Mouse (Mus musculus): ENCODE measurements around the gene Mmp28. TPM values are rescaled to one million over a fixed set of nuclear protein-coding genes. Genes with fewer than 3 reads are reported as not detected.

Mmp28 gene
- polyA plus RNA-seq, 1 experiment: 4.7 TPM

GRCm38 (mm10) chr11:83437377-83437776 lies 25.5 kb downstream of the Mmp28 start, which contains the start of gene 1700020L24Rik:
1700020L24Rik (plus strand) TSS chr11:83437677.
- H3K4me1 ChIP-seq (ENCODE audit: control insufficient read depth, insufficient read depth, low read length): no peaks in the 10 kb centered on the region
- TF ChIP-seq CTCF (IDR thresholded peaks at IDR 0.05; ENCODE audit: borderline replicate concordance, insufficient read depth, low read length) (no peak), POLR2A (IDR thresholded peaks at IDR 0.05; ENCODE audit: low read depth, low read length) (no peak)

DNA sequence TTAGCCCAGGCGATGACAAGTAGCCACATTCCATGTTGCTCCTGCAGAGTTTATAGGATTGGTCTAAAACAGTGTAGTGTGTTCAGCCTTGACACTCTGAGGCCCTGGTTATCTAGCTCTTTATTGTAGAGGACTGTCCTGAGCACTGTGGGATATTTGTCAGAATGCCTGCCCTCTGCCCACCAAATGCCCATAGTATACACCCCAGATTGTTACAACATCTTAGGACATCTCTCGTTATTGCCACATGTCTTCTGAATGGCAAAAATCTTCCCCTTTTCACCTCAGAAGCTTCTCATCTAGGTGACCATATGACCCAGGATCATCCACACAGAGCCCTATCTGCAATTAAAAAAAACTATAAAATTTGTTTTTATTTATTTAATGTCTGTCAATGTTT lies 30.3 kb downstream of the Mmp28 start:
- TF ChIP-seq POLR2A (IDR thresholded peaks at IDR 0.05; ENCODE audit: low read depth, low read length) (no peak), CTCF (IDR thresholded peaks at IDR 0.05; ENCODE audit: borderline replicate concordance, insufficient read depth, low read length) (no peak)
- no peaks in the 10 kb centered on the region for H3K4me1 ChIP-seq (ENCODE audit: control insufficient read depth, insufficient read depth, low read length)
- H3K4me3 ChIP-seq (ENCODE audit: insufficient read depth, low read length): no peak overlapping the region
- no peak overlapping the region for H3K27ac ChIP-seq (ENCODE audit: insufficient read depth, low read length)

More at GRCm38 (mm10) chr11:83437377-83437776, 25.5 kb downstream of the Mmp28 start, which contains the start of gene 1700020L24Rik:
- Histone ChIP-seq H3K4me3 (ENCODE audit: insufficient read depth, low read length) (no peak within 1 kb of the TSS), H3K27ac (ENCODE audit: insufficient read depth, low read length) (no peak within 1 kb of the TSS)

- H3K27ac ChIP-seq (ENCODE audit: insufficient read depth, low read length): no peak within 1 kb of the TSS
- TF ChIP-seq CTCF (IDR thresholded peaks at IDR 0.05; ENCODE audit: borderline replicate concordance, insufficient read depth, low read length) (no peak), POLR2A (IDR thresholded peaks at IDR 0.05; ENCODE audit: low read depth, low read length) (no peak)
- H3K4me3 ChIP-seq (ENCODE audit: insufficient read depth, low read length): no peak within 1 kb of the TSS
- no peaks in the 10 kb centered on the region for H3K4me1 ChIP-seq (ENCODE audit: control insufficient read depth, insufficient read depth, low read length)
Measured at GRCm38 (mm10) chr11:83429355-83429754, 33.5 kb downstream of the Mmp28 start, which contains the start of gene Gas2l2. Gas2l2 (minus strand) TSS chr11:83429455.

- Histone ChIP-seq H3K4me3 (ENCODE audit: insufficient read depth, low read length) (no peak overlapping the region), H3K4me1 (ENCODE audit: control insufficient read depth, insufficient read depth, low read length) (no peaks in the 10 kb centered on the region), H3K27ac (ENCODE audit: insufficient read depth, low read length) (no peak overlapping the region)
- no peak for TF ChIP-seq POLR2A (IDR thresholded peaks at IDR 0.05; ENCODE audit: low read depth, low read length)
- TF ChIP-seq CTCF (IDR thresholded peaks at IDR 0.05; ENCODE audit: borderline replicate concordance, insufficient read depth, low read length): no peak
Measured at GRCm38 (mm10) chr11:83426964-83427363, 35.9 kb downstream of the Mmp28 start.

GRCm38 (mm10) chr11:83424681-83425080 lies 38.2 kb downstream of the Mmp28 start:
- TF ChIP-seq POLR2A (IDR thresholded peaks at IDR 0.05; ENCODE audit: low read depth, low read length) (no peak), CTCF (IDR thresholded peaks at IDR 0.05; ENCODE audit: borderline replicate concordance, insufficient read depth, low read length) (peak; percentile 96)
- Histone ChIP-seq H3K4me1 (ENCODE audit: control insufficient read depth, insufficient read depth, low read length) (no peaks in the 10 kb centered on the region), H3K4me3 (ENCODE audit: insufficient read depth, low read length) (no peak overlapping the region), H3K27ac (ENCODE audit: insufficient read depth, low read length) (no peak overlapping the region)

DNA sequence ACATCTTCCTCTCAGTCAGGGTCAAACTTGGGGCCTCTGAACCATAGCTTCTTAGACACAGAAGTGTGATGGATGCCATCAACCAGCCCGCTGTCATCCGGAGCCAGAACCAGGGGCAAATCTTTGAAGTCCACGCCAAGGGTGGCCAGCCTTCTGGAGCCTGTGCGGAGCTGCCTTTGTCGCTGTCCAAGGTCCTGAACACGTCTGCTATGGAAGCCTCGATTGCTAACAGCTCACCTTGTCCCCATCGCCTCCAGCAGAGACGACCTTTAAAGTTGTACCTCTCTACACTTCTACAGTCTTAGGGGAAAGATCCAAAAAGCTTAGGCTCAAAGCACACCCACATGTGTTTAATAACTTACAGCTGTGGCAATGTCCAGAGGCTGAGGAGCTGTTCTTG lies 41.6 kb downstream of the Mmp28 start:
- Histone ChIP-seq H3K4me1 (ENCODE audit: control insufficient read depth, insufficient read depth, low read length) (no peaks in the 10 kb centered on the region), H3K4me3 (ENCODE audit: insufficient read depth, low read length) (no peak overlapping the region), H3K27ac (ENCODE audit: insufficient read depth, low read length) (no peak overlapping the region)
- no peak for TF ChIP-seq POLR2A (IDR thresholded peaks at IDR 0.05; ENCODE audit: low read depth, low read length)
- TF ChIP-seq CTCF (IDR thresholded peaks at IDR 0.05; ENCODE audit: borderline replicate concordance, insufficient read depth, low read length): no peak

DNA sequence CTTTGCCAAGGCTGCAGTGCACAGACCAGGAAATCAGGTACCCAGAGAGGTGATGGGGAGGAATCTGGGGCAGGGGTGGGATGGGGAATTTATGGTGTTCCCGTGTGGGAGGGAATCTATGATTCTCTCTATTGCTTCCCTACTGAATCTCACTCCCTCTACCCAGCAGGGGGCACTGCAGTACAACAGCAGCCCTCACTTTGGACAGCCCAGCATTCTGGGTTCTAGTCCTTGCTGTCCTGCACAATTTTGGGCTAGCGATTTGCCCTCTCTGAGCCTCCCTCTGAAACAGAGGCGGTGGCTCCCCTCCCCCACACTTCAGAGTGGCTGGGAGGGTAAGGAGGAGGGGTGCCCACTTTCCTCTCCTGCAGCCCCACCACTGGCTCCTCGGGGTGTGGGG lies 42.5 kb downstream of the Mmp28 start:
- 0 out of 2 replicates have a peak, but pooled peaks have one; percentile 2 for TF ChIP-seq CTCF (IDR thresholded peaks at IDR 0.05; ENCODE audit: borderline replicate concordance, insufficient read depth, low read length)
- no peak for TF ChIP-seq POLR2A (IDR thresholded peaks at IDR 0.05; ENCODE audit: low read depth, low read length)
- Histone ChIP-seq H3K4me3 (ENCODE audit: insufficient read depth, low read length) (no peak overlapping the region), H3K27ac (ENCODE audit: insufficient read depth, low read length) (no peak overlapping the region), H3K4me1 (ENCODE audit: control insufficient read depth, insufficient read depth, low read length) (no peaks in the 10 kb centered on the region)

DNA sequence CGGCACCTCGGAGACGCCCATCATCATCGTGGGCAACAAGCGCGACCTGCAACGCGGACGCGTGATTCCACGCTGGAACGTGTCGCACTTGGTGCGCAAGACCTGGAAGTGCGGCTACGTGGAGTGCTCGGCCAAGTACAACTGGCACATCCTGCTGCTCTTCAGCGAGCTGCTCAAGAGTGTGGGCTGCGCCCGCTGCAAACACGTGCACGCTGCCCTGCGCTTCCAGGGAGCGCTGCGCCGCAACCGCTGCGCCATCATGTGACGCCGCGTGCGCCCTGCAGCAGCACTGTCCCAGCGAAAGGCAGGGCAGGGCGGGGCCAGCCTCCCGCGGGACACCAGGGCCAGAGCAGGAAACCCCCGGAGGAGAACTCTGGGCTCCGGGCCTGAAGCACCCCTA lies 44.3 kb downstream of the Mmp28 start:
- Histone ChIP-seq H3K27ac (ENCODE audit: insufficient read depth, low read length) (no peak overlapping the region), H3K4me3 (ENCODE audit: insufficient read depth, low read length) (no peak overlapping the region), H3K4me1 (ENCODE audit: control insufficient read depth, insufficient read depth, low read length) (no peaks in the 10 kb centered on the region)
- no peak for TF ChIP-seq CTCF (IDR thresholded peaks at IDR 0.05; ENCODE audit: borderline replicate concordance, insufficient read depth, low read length)
- TF ChIP-seq POLR2A (IDR thresholded peaks at IDR 0.05; ENCODE audit: low read depth, low read length): no peak

DNA sequence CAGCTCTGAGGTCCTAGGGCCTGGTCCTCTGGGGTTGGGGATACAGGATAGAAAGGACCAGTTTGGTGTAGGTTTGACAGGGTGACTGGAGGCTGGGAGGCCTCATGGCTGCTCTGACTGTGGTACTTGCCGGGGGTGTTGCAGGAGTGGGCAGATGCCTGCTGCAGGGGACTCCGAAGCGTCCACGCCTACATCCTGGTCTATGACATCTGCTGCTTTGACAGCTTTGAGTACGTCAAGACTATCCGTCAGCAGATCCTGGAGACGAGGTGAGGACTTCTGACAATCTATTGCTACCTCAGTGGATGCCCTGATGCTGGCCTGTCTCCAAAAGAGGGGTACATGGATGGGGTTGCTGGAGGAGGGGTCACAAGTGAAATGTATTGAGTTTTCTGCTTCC lies 45.2 kb downstream of the Mmp28 start:
- H3K27ac ChIP-seq (ENCODE audit: insufficient read depth, low read length): no peak overlapping the region
- TF ChIP-seq CTCF (IDR thresholded peaks at IDR 0.05; ENCODE audit: borderline replicate concordance, insufficient read depth, low read length): no peak
- no peak for TF ChIP-seq POLR2A (IDR thresholded peaks at IDR 0.05; ENCODE audit: low read depth, low read length)

DNA sequence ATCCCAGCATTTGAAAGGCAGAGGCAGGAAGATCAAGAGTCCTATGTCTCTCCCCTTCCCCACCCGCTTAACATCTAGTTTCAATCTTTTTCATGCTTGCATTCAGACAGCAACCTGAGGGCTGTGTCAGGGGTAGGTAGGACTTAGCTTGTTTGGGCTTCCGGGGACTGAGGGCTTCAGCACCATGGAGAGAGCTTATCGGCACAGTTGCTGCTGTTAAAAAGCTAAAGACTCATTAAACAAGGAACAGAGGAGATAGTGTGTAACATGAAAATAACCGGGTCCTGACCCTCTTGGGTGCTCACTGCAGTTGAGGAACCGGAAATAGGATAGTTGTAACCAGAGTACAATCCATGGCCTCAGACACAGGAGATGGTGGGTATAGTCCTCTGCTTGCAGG lies 45.8 kb downstream of the Mmp28 start:
- no peak overlapping the region for H3K4me3 ChIP-seq (ENCODE audit: insufficient read depth, low read length)
- TF ChIP-seq POLR2A (IDR thresholded peaks at IDR 0.05; ENCODE audit: low read depth, low read length) (no peak), CTCF (IDR thresholded peaks at IDR 0.05; ENCODE audit: borderline replicate concordance, insufficient read depth, low read length) (no peak)
- H3K27ac ChIP-seq (ENCODE audit: insufficient read depth, low read length): no peak overlapping the region
- H3K4me1 ChIP-seq (ENCODE audit: control insufficient read depth, insufficient read depth, low read length): no peaks in the 10 kb centered on the region

More for the DNA sequence above, 45.2 kb downstream of the Mmp28 start:
- no peak overlapping the region for H3K4me3 ChIP-seq (ENCODE audit: insufficient read depth, low read length)
- H3K4me1 ChIP-seq (ENCODE audit: control insufficient read depth, insufficient read depth, low read length): no peaks in the 10 kb centered on the region

All from embryonic fibroblast, embryonic 13.5 days (primary cell).